Mouse (Mus musculus) 416B (cell line): ENCODE measurements at regions not wholly inside any gene's neighbourhood (a gene's known extent, or its start where the extent isn't known, plus 50 kb on each side); places are given as distances from the start of the nearest gene placed in this dataset.
A peak's percentile ranks its signal among the peaks of the same experiment; 100 is the strongest.

Experiments
- DNase-seq: peaks from one replicate; pipeline ENCODE4 v3.0.0; 2011; ENCODE audit warnings: low read depth

DNA sequence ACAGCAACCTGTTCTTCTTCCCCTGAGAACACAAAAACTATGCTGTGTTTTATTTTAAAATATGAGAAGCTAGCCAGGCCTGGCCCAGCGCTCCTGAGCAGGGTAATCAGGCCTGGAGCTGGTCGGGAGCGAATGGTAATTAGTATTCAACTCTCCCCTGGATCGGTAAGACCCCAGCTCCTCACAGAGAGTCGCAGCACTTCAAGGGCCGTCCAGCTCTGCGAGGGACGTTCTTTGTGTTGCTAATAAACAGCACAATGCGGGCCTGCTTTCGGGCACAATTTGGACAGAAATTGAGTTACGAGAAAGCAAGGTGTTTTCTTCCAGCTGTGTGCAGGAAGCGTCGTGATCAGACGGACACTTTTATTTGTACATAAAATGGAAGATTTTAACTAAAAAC, 69.5 kb upstream of the Spaca7 start:
- DNase-seq, result no peak

DNA sequence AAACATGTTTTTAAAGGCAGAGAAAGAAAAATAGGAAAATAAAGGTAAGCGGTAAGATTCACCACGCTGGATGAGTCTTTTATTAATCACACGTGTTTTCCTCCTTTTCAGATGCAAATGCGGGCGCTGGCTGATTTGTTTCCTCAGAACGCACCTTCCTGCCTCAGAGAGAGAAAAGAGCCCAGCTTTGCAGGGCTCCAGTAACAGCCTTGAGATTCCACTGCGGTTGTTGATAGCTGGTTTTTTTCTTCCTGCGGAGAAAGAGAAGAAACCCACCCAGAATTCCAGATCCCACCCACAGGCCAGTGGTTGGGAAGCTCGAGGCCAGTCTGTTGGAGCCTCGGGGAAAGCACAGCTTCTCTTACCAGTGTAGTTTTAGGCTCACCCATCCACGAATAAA, 68.6 kb upstream of the Spaca7 start:
- DNase-seq, result no peak

DNA sequence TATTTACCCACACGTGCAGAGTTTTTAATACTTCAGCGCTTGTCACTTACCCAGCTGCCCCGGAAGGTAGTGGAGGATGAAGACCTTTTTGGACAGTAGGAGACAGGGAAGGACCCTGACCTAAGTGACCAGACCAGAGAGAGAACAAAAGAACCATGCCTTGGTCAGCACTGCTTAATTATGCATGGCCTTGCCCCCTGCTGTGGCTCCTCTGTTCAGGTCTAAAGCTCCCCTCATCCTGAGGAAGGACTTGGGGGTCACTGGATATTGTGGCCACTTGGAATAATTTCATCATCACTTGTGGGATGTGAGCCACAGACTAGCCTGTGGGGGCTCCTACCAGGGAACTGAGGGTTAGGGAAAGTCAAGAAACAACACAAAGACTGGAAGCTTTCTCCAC, 68.1 kb upstream of the Spaca7 start:
- DNase-seq, result no peak

DNA sequence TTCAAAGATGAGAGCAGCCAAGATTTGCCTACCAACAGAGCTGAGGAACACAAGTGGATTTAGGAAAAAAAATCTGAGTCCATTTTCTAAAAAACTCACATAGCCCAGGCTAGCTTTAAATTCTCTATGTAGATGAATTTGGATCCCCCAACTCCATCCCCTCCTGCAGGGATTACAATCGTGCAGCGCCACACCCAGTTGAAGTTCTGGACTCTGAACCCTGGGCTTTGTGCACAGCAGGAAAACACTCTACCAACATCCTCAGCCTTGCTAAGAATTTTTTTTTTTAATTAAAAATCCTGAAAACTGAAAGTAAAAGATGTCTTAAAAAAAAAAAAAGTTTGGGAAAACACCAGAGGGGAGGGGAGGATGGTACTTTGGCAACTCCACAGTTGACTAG, 62.6 kb upstream of the Spaca7 start:
- no peak for DNase-seq

DNA sequence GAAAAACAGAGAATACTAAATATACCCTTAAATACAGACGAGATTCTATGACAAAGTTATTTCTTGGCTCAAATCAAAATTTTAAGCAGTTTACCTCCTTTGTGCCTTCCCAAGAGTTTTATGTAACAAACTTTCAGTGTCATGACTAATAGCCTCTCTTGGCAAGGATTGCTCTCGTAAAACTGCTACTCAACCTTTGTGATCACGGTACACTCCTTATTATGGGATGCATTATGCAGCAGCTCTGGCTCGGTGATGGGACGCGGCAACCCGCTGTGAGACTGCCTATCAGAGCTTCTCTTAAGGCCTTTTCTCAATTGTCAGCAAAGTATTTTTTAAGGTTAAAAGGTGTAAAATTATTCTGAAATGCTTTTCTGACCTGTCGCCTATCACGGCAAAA, 59.8 kb upstream of the Spaca7 start:
- DNase-seq, result no peak

DNA sequence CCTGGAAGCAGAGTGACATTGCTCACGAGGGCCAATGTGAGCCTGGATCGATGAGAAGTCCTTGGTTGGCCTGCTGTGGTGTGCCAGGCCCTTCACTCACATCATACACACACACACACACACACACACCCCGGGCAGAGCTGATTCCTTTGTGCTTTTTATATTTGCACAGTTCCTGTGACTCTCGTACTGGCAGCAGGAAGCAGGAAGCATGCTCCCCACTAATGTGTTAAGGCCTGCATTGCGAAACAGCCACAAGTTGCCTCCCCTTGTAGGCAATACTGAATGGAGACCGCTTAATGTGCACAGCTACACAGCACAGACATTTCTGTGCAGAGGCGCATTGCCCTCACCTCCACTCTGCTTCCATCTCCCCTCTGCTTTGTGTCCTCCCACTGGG, 58.7 kb upstream of the Spaca7 start:
- DNase-seq, result peak; percentile 68

DNA sequence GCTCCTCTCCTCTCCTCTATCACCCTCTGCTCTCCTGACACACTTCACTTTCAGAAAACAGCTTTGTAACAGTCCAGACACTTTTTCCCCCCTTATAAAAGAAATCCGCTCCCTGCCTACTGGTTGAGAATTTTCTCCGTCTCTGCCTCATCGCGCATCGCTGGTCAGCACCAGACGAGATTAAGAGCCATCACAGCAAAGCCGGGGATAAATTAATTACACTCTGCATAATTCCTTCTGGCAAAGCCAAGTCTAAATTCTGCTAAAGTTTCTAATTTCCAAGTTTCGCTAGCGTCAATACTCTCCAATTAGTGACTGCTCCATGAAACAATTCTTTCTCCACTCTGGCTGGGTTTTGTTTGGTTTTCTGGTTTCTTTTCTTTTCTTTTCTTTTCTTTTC, 51.2 kb upstream of the Spaca7 start:
- DNase-seq, result no peak
